Mouse (Mus musculus) erythroblast, embryonic 14.5 days (primary cell): ENCODE data around the gene Creg2.

Source experiments
- GATA1 ChIP-seq: IDR thresholded peaks from 2 replicates; pipeline ENCODE4 v1.6.1; 2012; ENCODE audit warnings: low read length, inconsistent platforms, mixed read lengths
- TAL1 ChIP-seq: IDR thresholded peaks from 3 replicates; pipeline ENCODE4 v1.6.1; 2012; ENCODE audit warnings: low read length, inconsistent platforms, mixed read lengths

DNA sequence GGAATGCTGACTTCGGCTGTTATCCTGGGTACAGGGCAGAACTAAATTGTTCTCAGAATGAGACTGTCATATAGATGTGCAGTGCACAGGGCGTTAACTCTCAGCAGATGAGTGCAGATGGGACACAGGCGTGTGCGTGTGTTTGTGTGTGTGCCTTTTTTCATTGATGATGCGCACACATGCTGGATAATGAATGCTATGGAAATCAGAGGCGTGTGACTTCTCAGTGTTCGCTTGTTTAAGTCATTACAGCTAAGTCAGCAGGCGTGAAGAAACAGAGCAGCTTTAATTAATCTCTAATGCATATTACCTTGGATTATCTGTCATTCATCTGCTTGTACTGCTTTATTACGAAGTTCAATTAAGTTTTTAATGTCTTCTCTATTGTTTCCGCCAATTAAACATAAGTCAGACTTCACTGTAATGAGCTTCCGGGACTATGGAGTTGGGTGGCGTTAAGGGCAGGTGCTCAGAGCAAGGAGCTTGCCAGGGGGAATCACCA is 15.5 kb upstream of the Creg2 start:
- no peak for TF ChIP-seq GATA1
- TF ChIP-seq TAL1: no peak
